Mouse (Mus musculus): Measurements from ENCODE around the gene Actrt2. TPM values are rescaled to one million over a fixed set of nuclear protein-coding genes. Genes with fewer than 3 reads are reported as not detected.

Actrt2 gene
- polyA plus RNA-seq, 1 experiment from 2014 or later = not detected

DNA sequence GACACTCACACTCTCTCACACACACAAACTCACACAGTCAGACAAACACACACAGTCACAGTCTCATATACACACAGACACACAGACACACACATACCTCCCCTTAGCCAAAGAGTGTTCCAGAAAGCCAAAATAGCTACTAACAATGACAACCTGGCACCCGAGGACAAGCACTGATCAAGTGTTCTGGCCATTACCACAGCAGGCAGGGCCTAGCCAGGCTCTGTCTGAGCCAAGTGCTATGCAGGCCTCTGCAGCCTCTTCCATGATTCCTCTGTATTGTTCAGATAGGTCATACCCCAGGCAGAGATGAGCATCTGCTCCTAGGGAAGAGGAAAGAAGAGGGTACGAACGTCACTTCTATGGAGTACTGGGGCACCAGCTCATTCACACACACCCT is 44.4 kb downstream of the Actrt2 start:
- Histone ChIP-seq H3K36me3 (ENCODE audit: insufficient read depth, low read length) (no peaks in the 10 kb centered on the region), H3K9ac (ENCODE audit: low read depth, low read length) (no peak overlapping the region), H3K27ac (no peak overlapping the region), H3K4me1 (replicated peaks; ENCODE audit: insufficient read depth, low read length) (no peaks in the 10 kb centered on the region), H3K4me3 (replicated peaks; ENCODE audit: low read depth, low read length) (no peak overlapping the region), H3K4me2 (ENCODE audit: low read length) (no peak overlapping the region), H3K9me3 (replicated peaks; ENCODE audit: low read length) (no peaks in the 10 kb centered on the region), H3K27me3 (ENCODE audit: insufficient read depth, low read length) (no peaks in the 10 kb centered on the region)
- TF ChIP-seq CTCF (IDR thresholded peaks at IDR 0.05; ENCODE audit: low read depth) = no peak
- DNase-seq (ENCODE audit: low spot score) (no peak), ATAC-seq (replicated peaks; ENCODE audit: low FRiP score, low read depth) (no peak)
- WGBS = 87% methylated on average over 3 of the region's 3 CpGs

DNA sequence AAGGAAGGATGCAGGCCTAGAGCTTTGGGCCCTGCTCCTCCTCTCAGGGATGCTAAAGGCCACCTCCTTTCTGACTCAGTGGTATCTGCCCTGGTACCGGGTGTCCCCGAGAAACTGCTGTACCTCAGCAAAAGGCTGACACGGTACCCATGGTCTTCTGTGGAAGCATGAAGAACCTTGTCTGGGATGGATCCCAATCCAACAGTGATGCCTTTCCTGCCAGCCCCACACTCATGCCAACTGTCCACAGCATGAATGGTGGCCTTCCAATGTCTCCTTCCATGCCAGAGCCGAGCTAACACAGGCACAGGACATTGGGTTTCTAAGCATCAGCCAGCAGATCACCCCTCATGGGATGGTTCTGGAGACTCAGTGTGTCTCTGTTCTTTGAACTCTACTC is 45.1 kb downstream of the Actrt2 start:
- Histone ChIP-seq H3K4me1 (replicated peaks; ENCODE audit: insufficient read depth, low read length) (no peaks in the 10 kb centered on the region), H3K27ac (no peak overlapping the region), H3K4me2 (ENCODE audit: low read length) (no peak overlapping the region), H3K36me3 (ENCODE audit: insufficient read depth, low read length) (no peaks in the 10 kb centered on the region), H3K9me3 (replicated peaks; ENCODE audit: low read length) (no peaks in the 10 kb centered on the region), H3K9ac (ENCODE audit: low read depth, low read length) (no peak overlapping the region), H3K4me3 (replicated peaks; ENCODE audit: low read depth, low read length) (no peak overlapping the region), H3K27me3 (ENCODE audit: insufficient read depth, low read length) (no peaks in the 10 kb centered on the region)
- 96% methylated on average over 4 of the region's 4 CpGs for WGBS
- DNase-seq (ENCODE audit: low spot score) (no peak), ATAC-seq (replicated peaks; ENCODE audit: low FRiP score, low read depth) (no peak)
- TF ChIP-seq CTCF (IDR thresholded peaks at IDR 0.05; ENCODE audit: low read depth) = no peak

Other genes starting within 250 kb of the Actrt2 start
- 19.0 and 22.5 TPM in 2 replicates for gene Prdm16, start 31.0 kb downstream of the Actrt2 start, polyA plus RNA-seq (2015; fragmentation: Nextera tagmentation; extraction: Ambion mirVana)
- gene Ttc34, start 169.6 kb upstream of the Actrt2 start, polyA plus RNA-seq (2015; fragmentation: Nextera tagmentation; extraction: Ambion mirVana) = 0.30 and 0.34 TPM in 2 replicates
- not detected in 2 replicates for gene Mmel1, start 201.7 kb upstream of the Actrt2 start, polyA plus RNA-seq (2015; fragmentation: Nextera tagmentation; extraction: Ambion mirVana)
- gene Fam213b, start 231.3 kb upstream of the Actrt2 start, polyA plus RNA-seq (2015; fragmentation: Nextera tagmentation; extraction: Ambion mirVana) = 40.6 and 42.0 TPM in 2 replicates

All from kidney, postnatal 0 days (tissue).